Mouse (Mus musculus) spleen, adult 2 months (tissue): ENCODE measurements around the gene Glis3.

Experiments
- CTCF ChIP-seq: fragments of 200-500 bp; IDR thresholded peaks from 2 replicates; pipeline ENCODE4 v1.5.1; 2011; ENCODE audit warnings: mild to moderate bottlenecking, inconsistent platforms; ENCODE audit not compliant: insufficient read depth, insufficient read length, insufficient replicate concordance; ENCODE audit errors: extremely low read depth
- POLR2A ChIP-seq: fragments of 200-500 bp; IDR thresholded peaks from 2 replicates; pipeline ENCODE4 v1.6.1; 2011; ENCODE audit warnings: low read depth, low read length, inconsistent platforms

GRCm38 (mm10) chr19:28576619-28577018 is 103.3 kb downstream of the Glis3 start:
- TF ChIP-seq POLR2A: no peak
- TF ChIP-seq CTCF: no peak
